Mouse (Mus musculus): ENCODE data around the gene Phlpp2. TPM values are rescaled to one million over a fixed set of nuclear protein-coding genes. Genes with fewer than 3 reads are reported as not detected.

Phlpp2 gene
- polyA plus RNA-seq, 1 experiment: 3.0 TPM

DNA sequence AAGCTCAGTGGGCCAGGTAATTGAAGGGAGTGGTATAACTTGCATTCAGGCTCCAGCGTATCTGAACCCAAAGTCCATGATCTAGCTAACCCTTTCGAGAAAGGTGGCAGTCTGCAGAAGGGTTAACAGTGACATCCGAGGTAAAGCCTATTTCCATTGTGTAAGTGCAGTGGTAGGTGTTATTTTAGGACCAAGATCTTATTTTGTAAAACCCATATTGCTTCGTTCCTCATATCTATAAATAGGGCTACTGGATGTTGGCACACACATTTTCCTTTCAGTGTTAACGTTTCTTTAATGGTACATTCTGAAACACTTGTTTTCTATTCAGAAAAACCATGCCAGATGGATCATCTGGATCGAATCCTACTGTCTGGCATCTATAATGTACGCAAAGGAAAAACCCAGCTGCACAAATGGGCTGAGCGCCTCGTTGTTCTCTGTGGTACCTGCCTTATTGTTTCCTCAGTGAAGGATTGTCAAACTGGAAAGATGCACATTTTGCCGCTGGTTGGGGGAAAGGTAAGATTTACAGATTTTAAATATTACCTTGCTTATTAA, 35.6 kb downstream of the Phlpp2 start:
- TF ChIP-seq CTCF (IDR thresholded peaks at IDR 0.05; ENCODE audit: control insufficient read depth, insufficient read depth, insufficient read length) (no peak), MAX (IDR thresholded peaks at IDR 0.05) (no peak), USF1 (IDR thresholded peaks at IDR 0.05; ENCODE audit: low read depth) (no peak), MYOD1 (IDR thresholded peaks at IDR 0.05; ENCODE audit: control insufficient read depth, insufficient read length, low read depth) (no peak), MYOG (IDR thresholded peaks at IDR 0.05; ENCODE audit: control insufficient read depth, extremely low read depth, insufficient read length) (no peak), CEBPB (IDR thresholded peaks at IDR 0.05; ENCODE audit: low read depth) (no peak), FOSL1 (IDR thresholded peaks at IDR 0.05; ENCODE audit: insufficient read depth, low read length, poor library complexity, severe bottlenecking) (no peak)
- no peak overlapping the region for H3ac ChIP-seq (ENCODE audit: control insufficient read depth, insufficient read length, low read depth)
- no peaks in the 10 kb centered on the region for H3K27me3 ChIP-seq (ENCODE audit: control insufficient read depth, insufficient read depth, insufficient read length)
- H3K36me3 ChIP-seq (ENCODE audit: control insufficient read depth, insufficient read depth): peaks cover 23% of the 10 kb centered on the region
- peaks cover 2% of the 10 kb centered on the region for H3K79me3 ChIP-seq (ENCODE audit: low read depth)
- no peak overlapping the region for H3K4me3 ChIP-seq (ENCODE audit: insufficient read depth, poor library complexity, severe bottlenecking)
- no peaks in the 10 kb centered on the region for H3K79me2 ChIP-seq (ENCODE audit: control insufficient read depth, insufficient read depth)

DNA sequence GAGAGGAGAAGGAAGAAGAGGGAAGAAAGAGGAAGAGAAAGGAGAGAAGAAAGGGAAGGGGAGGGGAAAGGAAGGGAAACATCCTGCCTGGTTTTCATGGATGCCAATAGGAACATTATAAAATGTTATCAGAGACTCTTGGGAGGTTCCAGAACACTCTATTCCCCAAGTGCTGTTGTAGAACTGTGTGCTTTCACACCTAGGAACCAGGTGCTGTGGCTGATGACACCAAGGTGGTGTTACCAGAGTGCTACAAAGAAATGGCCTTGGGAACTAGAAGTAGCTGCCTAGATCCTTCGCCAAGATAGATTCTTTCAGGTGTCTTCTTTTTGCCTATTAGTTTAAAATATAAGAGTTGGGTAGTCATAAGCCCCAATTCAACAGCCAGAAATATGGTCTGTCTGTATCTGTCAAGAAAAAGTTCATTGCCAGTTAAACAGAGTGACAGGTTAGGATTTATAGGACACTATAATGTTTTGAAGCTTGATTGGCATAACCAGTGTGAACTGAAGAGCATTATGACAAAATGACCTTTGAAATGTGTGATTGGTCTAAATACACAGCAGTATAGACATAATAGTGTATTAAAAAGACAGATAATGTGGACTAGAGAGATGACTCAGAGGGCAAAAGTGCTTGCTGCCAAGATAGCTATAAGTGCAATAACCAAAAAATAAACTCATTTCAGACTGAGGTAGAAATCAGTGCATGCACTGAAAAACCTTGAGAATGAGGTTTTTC, 36.8 kb downstream of the Phlpp2 start:
- TF ChIP-seq CEBPB (IDR thresholded peaks at IDR 0.05; ENCODE audit: low read depth) (no peak), CTCF (IDR thresholded peaks at IDR 0.05; ENCODE audit: control insufficient read depth, insufficient read depth, insufficient read length) (no peak), USF1 (IDR thresholded peaks at IDR 0.05; ENCODE audit: low read depth) (no peak), FOSL1 (IDR thresholded peaks at IDR 0.05; ENCODE audit: insufficient read depth, low read length, poor library complexity, severe bottlenecking) (no peak), MYOG (IDR thresholded peaks at IDR 0.05; ENCODE audit: control insufficient read depth, extremely low read depth, insufficient read length) (no peak)
- no peaks in the 10 kb centered on the region for H3K27me3 ChIP-seq (ENCODE audit: control insufficient read depth, insufficient read depth, insufficient read length)
- no peak overlapping the region for H3ac ChIP-seq (ENCODE audit: control insufficient read depth, insufficient read length, low read depth)
- H3K4me3 ChIP-seq (ENCODE audit: insufficient read depth, poor library complexity, severe bottlenecking): no peak overlapping the region
- H3K79me2 ChIP-seq (ENCODE audit: control insufficient read depth, insufficient read depth): no peaks in the 10 kb centered on the region
- peaks cover 2% of the 10 kb centered on the region for H3K79me3 ChIP-seq (ENCODE audit: low read depth)
- peaks cover 29% of the 10 kb centered on the region for H3K36me3 ChIP-seq (ENCODE audit: control insufficient read depth, insufficient read depth)

DNA sequence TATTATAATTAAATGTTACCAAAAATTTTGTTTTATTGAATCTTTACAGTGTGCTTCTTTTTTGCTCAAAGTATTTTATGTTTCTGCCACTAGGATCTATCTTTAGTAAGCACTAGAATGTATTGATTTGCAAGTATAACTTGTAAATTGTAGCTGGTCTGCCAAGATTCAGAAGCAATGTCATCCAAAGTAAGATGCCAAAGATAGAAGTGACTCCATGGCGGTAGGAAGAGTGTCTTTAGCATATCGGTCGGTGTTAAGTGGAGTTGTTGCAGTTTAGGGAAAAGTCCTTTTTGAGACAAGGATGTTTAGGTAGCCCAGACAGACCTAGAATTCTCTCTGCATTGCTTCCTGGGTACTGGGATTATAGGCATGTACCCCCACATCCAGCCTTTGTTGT, 38.6 kb downstream of the Phlpp2 start:
- Histone ChIP-seq H3K79me2 (ENCODE audit: control insufficient read depth, insufficient read depth) (no peaks in the 10 kb centered on the region), H3K36me3 (ENCODE audit: control insufficient read depth, insufficient read depth) (peaks cover 31% of the 10 kb centered on the region), H3K79me3 (ENCODE audit: low read depth) (no peaks in the 10 kb centered on the region), H3K27me3 (ENCODE audit: control insufficient read depth, insufficient read depth, insufficient read length) (no peaks in the 10 kb centered on the region), H3K4me3 (ENCODE audit: insufficient read depth, poor library complexity, severe bottlenecking) (no peak overlapping the region), H3ac (ENCODE audit: control insufficient read depth, insufficient read length, low read depth) (no peak overlapping the region)
- no peak for TF ChIP-seq MYOD1 (IDR thresholded peaks at IDR 0.05; ENCODE audit: control insufficient read depth, insufficient read length, low read depth)
- no peak for TF ChIP-seq CTCF (IDR thresholded peaks at IDR 0.05; ENCODE audit: control insufficient read depth, insufficient read depth, insufficient read length)
- no peak for TF ChIP-seq CEBPB (IDR thresholded peaks at IDR 0.05; ENCODE audit: low read depth)
- TF ChIP-seq FOSL1 (IDR thresholded peaks at IDR 0.05; ENCODE audit: insufficient read depth, low read length, poor library complexity, severe bottlenecking): no peak
- no peak for TF ChIP-seq MYOG (IDR thresholded peaks at IDR 0.05; ENCODE audit: control insufficient read depth, extremely low read depth, insufficient read length)
- no peak for TF ChIP-seq MAX (IDR thresholded peaks at IDR 0.05)
- TF ChIP-seq USF1 (IDR thresholded peaks at IDR 0.05; ENCODE audit: low read depth): no peak

DNA sequence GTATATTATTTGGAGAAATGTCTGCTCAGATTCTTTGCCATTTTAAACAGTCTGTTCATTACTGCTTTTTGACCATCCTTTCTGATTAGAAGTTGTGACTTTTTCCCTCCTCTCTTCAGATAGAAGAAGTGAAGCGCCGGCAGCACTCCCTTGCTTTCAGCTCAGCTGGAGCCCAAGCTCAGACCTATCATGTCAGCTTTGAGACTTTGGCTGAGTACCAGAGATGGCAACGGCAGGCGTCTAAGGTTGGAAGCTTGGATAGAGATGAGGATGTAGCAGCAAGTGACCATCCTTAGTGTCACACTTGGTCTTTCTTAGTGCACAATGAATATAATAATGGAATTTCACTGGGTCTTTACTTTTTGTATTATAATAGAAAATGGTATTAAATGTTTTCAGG, 39.0 kb downstream of the Phlpp2 start:
- Histone ChIP-seq H3K27me3 (ENCODE audit: control insufficient read depth, insufficient read depth, insufficient read length) (no peaks in the 10 kb centered on the region), H3K79me3 (ENCODE audit: low read depth) (no peaks in the 10 kb centered on the region), H3K79me2 (ENCODE audit: control insufficient read depth, insufficient read depth) (no peaks in the 10 kb centered on the region), H3K4me3 (ENCODE audit: insufficient read depth, poor library complexity, severe bottlenecking) (no peak overlapping the region), H3K36me3 (ENCODE audit: control insufficient read depth, insufficient read depth) (peaks cover 31% of the 10 kb centered on the region), H3ac (ENCODE audit: control insufficient read depth, insufficient read length, low read depth) (no peak overlapping the region)
- TF ChIP-seq CEBPB (IDR thresholded peaks at IDR 0.05; ENCODE audit: low read depth) (no peak), MAX (IDR thresholded peaks at IDR 0.05) (no peak), FOSL1 (IDR thresholded peaks at IDR 0.05; ENCODE audit: insufficient read depth, low read length, poor library complexity, severe bottlenecking) (no peak), MYOD1 (IDR thresholded peaks at IDR 0.05; ENCODE audit: control insufficient read depth, insufficient read length, low read depth) (no peak), USF1 (IDR thresholded peaks at IDR 0.05; ENCODE audit: low read depth) (no peak), MYOG (IDR thresholded peaks at IDR 0.05; ENCODE audit: control insufficient read depth, extremely low read depth, insufficient read length) (no peak), CTCF (IDR thresholded peaks at IDR 0.05; ENCODE audit: control insufficient read depth, insufficient read depth, insufficient read length) (no peak)

DNA sequence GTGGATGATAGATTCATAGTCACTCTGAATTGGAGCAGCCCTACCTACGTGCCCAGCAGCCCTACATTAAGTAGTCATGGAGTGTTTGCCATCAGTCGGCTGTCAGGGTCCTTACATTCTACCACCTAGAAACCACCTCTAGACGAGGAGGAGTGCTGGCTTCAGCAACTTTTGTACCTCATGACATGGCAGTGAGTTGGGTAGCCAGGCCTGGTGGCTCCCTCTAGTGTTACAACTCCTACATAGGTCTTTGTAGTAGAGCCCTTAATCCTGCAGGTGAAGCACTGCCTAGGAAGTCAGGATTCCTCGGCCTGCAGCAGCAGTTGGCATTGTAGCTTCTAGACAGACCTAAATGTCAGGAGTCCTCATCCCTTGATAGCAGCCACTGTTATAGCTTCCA, 48.9 kb downstream of the Phlpp2 start:
- peak; percentile 32 for TF ChIP-seq CTCF (IDR thresholded peaks at IDR 0.05; ENCODE audit: control insufficient read depth, insufficient read depth, insufficient read length)
- TF ChIP-seq MAX (IDR thresholded peaks at IDR 0.05): no peak
- peaks cover 27% of the 10 kb centered on the region for H3K36me3 ChIP-seq (ENCODE audit: control insufficient read depth, insufficient read depth)
- no peak overlapping the region for H3ac ChIP-seq (ENCODE audit: control insufficient read depth, insufficient read length, low read depth)

More for the DNA sequence above, 48.9 kb downstream of the Phlpp2 start:
- Histone ChIP-seq H3K79me2 (ENCODE audit: control insufficient read depth, insufficient read depth) (no peaks in the 10 kb centered on the region), H3K4me3 (ENCODE audit: insufficient read depth, poor library complexity, severe bottlenecking) (no peak overlapping the region), H3K79me3 (ENCODE audit: low read depth) (no peaks in the 10 kb centered on the region), H3K27me3 (ENCODE audit: control insufficient read depth, insufficient read depth, insufficient read length) (no peaks in the 10 kb centered on the region)

Measured in C2C12 (cell line).